Mouse (Mus musculus) heart, postnatal 0 days (tissue): ENCODE measurements at regions not wholly inside any gene's neighbourhood (a gene's known extent, or its start where the extent isn't known, plus 50 kb on each side); places are given as distances from the start of the nearest gene placed in this dataset.

ENCODE experiments used
- CTCF ChIP-seq: IDR thresholded peaks from 2 replicates; pipeline ENCODE4 v1.5.1; 2016; ENCODE audit warnings: antibody characterized with exemption, control low read depth, low read depth
- EP300 ChIP-seq: IDR thresholded peaks from 2 replicates; pipeline ENCODE4 v1.6.1; 2016; ENCODE audit warnings: antibody characterized with exemption, low read depth

DNA sequence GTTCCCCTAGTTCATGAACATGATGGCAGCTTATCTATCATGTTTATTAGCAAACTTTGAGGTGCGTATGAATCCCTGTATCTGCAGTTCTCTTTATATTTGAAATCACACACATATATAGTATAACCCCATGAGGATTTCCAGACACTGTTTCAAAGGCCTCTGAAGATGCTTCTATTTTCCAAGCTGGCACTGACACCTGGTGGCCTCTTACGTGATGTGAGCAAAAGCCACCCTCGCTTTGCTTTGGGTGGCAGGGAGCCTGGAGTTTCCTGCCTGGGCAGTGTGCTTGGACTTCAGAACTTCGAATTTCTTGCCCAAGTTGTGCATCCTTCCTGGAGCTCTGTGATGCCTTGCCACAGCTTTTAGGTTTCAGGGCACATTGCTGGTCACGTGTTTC lies 1817.1 kb downstream of the 9330182O14Rik start:
- TF ChIP-seq CTCF: peak; percentile 72
- TF ChIP-seq EP300: no peak
